Mouse (Mus musculus) E14TG2a.4 (cell line): Measurements from ENCODE around the gene Arel1.

Source experiments
- CTCF ChIP-seq: conservative IDR thresholded peaks from 2 replicates; pipeline ENCODE4 v1.5.1; 2014; ENCODE audit warnings: low read length
- NANOG ChIP-seq: IDR thresholded peaks from 2 replicates; pipeline ENCODE4 v1.6.1; 2014; ENCODE audit warnings: borderline replicate concordance, low read length, mixed read lengths

GRCm38 (mm10) chr12:84932210-84932609, 38.5 kb downstream of the Arel1 start:
- TF ChIP-seq CTCF (no peak), NANOG (no peak)
